Mouse (Mus musculus): ENCODE results near the gene F2r. TPM values are rescaled to one million over a fixed set of nuclear protein-coding genes. Genes with fewer than 3 reads are reported as not detected.
A peak's percentile ranks its signal among the peaks of the same experiment; 100 is the strongest.

F2r gene
- polyA plus RNA-seq, 1 experiment from 2014 or later, result 42.8 TPM

- H3K27ac ChIP-seq, result no peak overlapping the region
- WGBS (ENCODE audit: insufficient replicate concordance), result 15% methylated on average over 10 of the region's 10 CpGs
- H3K9me3 ChIP-seq (replicated peaks), result no peaks in the 10 kb centered on the region
- peaks cover 38% of the 10 kb centered on the region for H3K27me3 ChIP-seq
- H3K4me1 ChIP-seq (replicated peaks), result 0 out of 2 replicates have a peak, but pooled peaks cover 7% of the 10 kb centered on the region
- DNase-seq (no peak), ATAC-seq (ENCODE audit: low read depth) (no peak)
- no peak overlapping the region for H3K9ac ChIP-seq
- no peak overlapping the region for H3K4me3 ChIP-seq (replicated peaks)
- no peaks in the 10 kb centered on the region for H3K36me3 ChIP-seq
- H3K4me2 ChIP-seq, result no peak overlapping the region
Measured at GRCm38 (mm10) chr13:95592860-95593259, 25.4 kb downstream of the F2r start.

GRCm38 (mm10) chr13:95591606-95592005 is 26.7 kb downstream of the F2r start:
- DNase-seq (no peak), ATAC-seq (ENCODE audit: low read depth) (no peak)
- H3K9ac ChIP-seq, result no peak overlapping the region
- no peak overlapping the region for H3K4me2 ChIP-seq
- WGBS (ENCODE audit: insufficient replicate concordance), result 63% methylated on average over 3 of the region's 3 CpGs
- no peak overlapping the region for H3K4me3 ChIP-seq (replicated peaks)
- H3K36me3 ChIP-seq, result no peaks in the 10 kb centered on the region
- H3K4me1 ChIP-seq (replicated peaks), result 0 out of 2 replicates have a peak, but pooled peaks cover 7% of the 10 kb centered on the region
- peaks cover 45% of the 10 kb centered on the region for H3K27me3 ChIP-seq
- no peak overlapping the region for H3K27ac ChIP-seq
- H3K9me3 ChIP-seq (replicated peaks), result no peaks in the 10 kb centered on the region

GRCm38 (mm10) chr13:95587628-95588027 is 30.7 kb downstream of the F2r start:
- Histone ChIP-seq H3K36me3 (no peaks in the 10 kb centered on the region), H3K27me3 (peaks cover 64% of the 10 kb centered on the region), H3K4me1 (replicated peaks) (no peaks in the 10 kb centered on the region), H3K9ac (no peak overlapping the region), H3K9me3 (replicated peaks) (no peaks in the 10 kb centered on the region), H3K4me3 (replicated peaks) (no peak overlapping the region), H3K27ac (no peak overlapping the region), H3K4me2 (no peak overlapping the region)
- DNase-seq, result no peak
- 66% methylated on average over 4 of the region's 4 CpGs for WGBS (ENCODE audit: insufficient replicate concordance)
- no peak for ATAC-seq (ENCODE audit: low read depth)

- DNase-seq (no peak), ATAC-seq (ENCODE audit: low read depth) (no peak)
- H3K4me3 ChIP-seq (replicated peaks), result no peak overlapping the region
- 66% methylated on average over 5 of the region's 5 CpGs for WGBS (ENCODE audit: insufficient replicate concordance)
- no peak overlapping the region for H3K4me2 ChIP-seq
- H3K36me3 ChIP-seq, result no peaks in the 10 kb centered on the region
- H3K27ac ChIP-seq, result no peak overlapping the region
- no peak overlapping the region for H3K9ac ChIP-seq
- H3K27me3 ChIP-seq, result peaks cover 53% of the 10 kb centered on the region
- H3K9me3 ChIP-seq (replicated peaks), result no peaks in the 10 kb centered on the region
- H3K4me1 ChIP-seq (replicated peaks), result no peaks in the 10 kb centered on the region
Measured at GRCm38 (mm10) chr13:95584898-95585297, 33.4 kb downstream of the F2r start.

GRCm38 (mm10) chr13:95583237-95584189 is 34.8 kb downstream of the F2r start:
- peaks cover 40% of the 10 kb centered on the region for H3K27me3 ChIP-seq
- no peak overlapping the region for H3K27ac ChIP-seq
- no peaks in the 10 kb centered on the region for H3K4me1 ChIP-seq (replicated peaks)
- WGBS (ENCODE audit: insufficient replicate concordance), result 64% methylated on average over 19 of the region's 19 CpGs
- H3K4me3 ChIP-seq (replicated peaks), result no peak overlapping the region
- ATAC-seq (ENCODE audit: low read depth) (no peak), DNase-seq (no peak)
- H3K4me2 ChIP-seq, result no peak overlapping the region
- H3K9me3 ChIP-seq (replicated peaks), result no peaks in the 10 kb centered on the region
- no peak overlapping the region for H3K9ac ChIP-seq
- no peaks in the 10 kb centered on the region for H3K36me3 ChIP-seq

- Histone ChIP-seq H3K4me3 (replicated peaks) (no peak overlapping the region), H3K4me1 (replicated peaks) (no peaks in the 10 kb centered on the region), H3K9ac (no peak overlapping the region), H3K36me3 (no peaks in the 10 kb centered on the region), H3K27me3 (peaks cover 28% of the 10 kb centered on the region), H3K27ac (no peak overlapping the region), H3K9me3 (replicated peaks) (no peaks in the 10 kb centered on the region), H3K4me2 (no peak overlapping the region)
- DNase-seq (no peak), ATAC-seq (ENCODE audit: low read depth) (no peak)
- WGBS (ENCODE audit: insufficient replicate concordance), result 28% methylated on average over 1 of the region's 1 CpGs
Measured at GRCm38 (mm10) chr13:95581850-95582249, 36.4 kb downstream of the F2r start.

- H3K9me3 ChIP-seq (replicated peaks), result no peaks in the 10 kb centered on the region
- no peak for ATAC-seq (ENCODE audit: low read depth)
- no peak overlapping the region for H3K9ac ChIP-seq
- no peaks in the 10 kb centered on the region for H3K36me3 ChIP-seq
- no peak overlapping the region for H3K4me3 ChIP-seq (replicated peaks)
- 0 out of 2 replicates have a peak, but pooled peaks cover 10% of the 10 kb centered on the region for H3K27me3 ChIP-seq
- no peaks in the 10 kb centered on the region for H3K4me1 ChIP-seq (replicated peaks)
- H3K27ac ChIP-seq, result no peak overlapping the region
- DNase-seq, result no peak
- WGBS (ENCODE audit: insufficient replicate concordance), result 70% methylated on average over 5 of the region's 5 CpGs
- H3K4me2 ChIP-seq, result no peak overlapping the region
Measured at GRCm38 (mm10) chr13:95578016-95578697, 40.1 kb downstream of the F2r start.

GRCm38 (mm10) chr13:95570877-95571276 is 47.4 kb downstream of the F2r start:
- Histone ChIP-seq H3K36me3 (no peaks in the 10 kb centered on the region), H3K4me1 (replicated peaks) (peaks cover 15% of the 10 kb centered on the region), H3K27ac (no peak overlapping the region), H3K9me3 (replicated peaks) (no peaks in the 10 kb centered on the region), H3K4me3 (replicated peaks) (no peak overlapping the region), H3K27me3 (0 out of 2 replicates have a peak, but pooled peaks cover 4% of the 10 kb centered on the region), H3K9ac (no peak overlapping the region), H3K4me2 (no peak overlapping the region)
- no peak for ATAC-seq (ENCODE audit: low read depth)
- DNase-seq, result no peak
- 85% methylated on average over 4 of the region's 4 CpGs for WGBS (ENCODE audit: insufficient replicate concordance)

GRCm38 (mm10) chr13:95569326-95569725 is 49.0 kb downstream of the F2r start:
- no peak for DNase-seq
- Histone ChIP-seq H3K4me2 (no peak overlapping the region), H3K9ac (no peak overlapping the region), H3K36me3 (no peaks in the 10 kb centered on the region), H3K27me3 (no peaks in the 10 kb centered on the region), H3K9me3 (replicated peaks) (no peaks in the 10 kb centered on the region), H3K4me3 (replicated peaks) (no peak overlapping the region), H3K4me1 (replicated peaks) (peaks cover 21% of the 10 kb centered on the region), H3K27ac (no peak overlapping the region)
- ATAC-seq (ENCODE audit: low read depth), result no peak

- no peaks in the 10 kb centered on the region for H3K9me3 ChIP-seq (replicated peaks)
- peaks cover 21% of the 10 kb centered on the region for H3K4me1 ChIP-seq (replicated peaks)
- no peak overlapping the region for H3K9ac ChIP-seq
- no peaks in the 10 kb centered on the region for H3K27me3 ChIP-seq
- H3K4me2 ChIP-seq, result no peak overlapping the region
- H3K4me3 ChIP-seq (replicated peaks), result no peak overlapping the region
- no peak for ATAC-seq (ENCODE audit: low read depth)
- H3K36me3 ChIP-seq, result no peaks in the 10 kb centered on the region
- 86% methylated on average over 3 of the region's 3 CpGs for WGBS (ENCODE audit: insufficient replicate concordance)
- H3K27ac ChIP-seq, result no peak overlapping the region
- DNase-seq, result no peak
Measured at GRCm38 (mm10) chr13:95568336-95568735, 50.0 kb downstream of the F2r start.

GRCm38 (mm10) chr13:95566841-95567551 is 51.3 kb downstream of the F2r start:
- H3K4me3 ChIP-seq (replicated peaks), result no peak overlapping the region
- peak; percentile 72 for ATAC-seq (ENCODE audit: low read depth)
- no peak overlapping the region for H3K4me2 ChIP-seq
- no peaks in the 10 kb centered on the region for H3K36me3 ChIP-seq
- 70% methylated on average over 15 of the region's 15 CpGs for WGBS (ENCODE audit: insufficient replicate concordance)
- H3K27ac ChIP-seq, result no peak overlapping the region
- H3K4me1 ChIP-seq (replicated peaks), result peaks cover 21% of the 10 kb centered on the region
- H3K9me3 ChIP-seq (replicated peaks), result no peaks in the 10 kb centered on the region
- no peak overlapping the region for H3K9ac ChIP-seq
- peak; percentile 34 for DNase-seq
- no peaks in the 10 kb centered on the region for H3K27me3 ChIP-seq
